Comparison of ENCODE assay signal across 32 mouse cellular contexts in the genomic region with DNA sequence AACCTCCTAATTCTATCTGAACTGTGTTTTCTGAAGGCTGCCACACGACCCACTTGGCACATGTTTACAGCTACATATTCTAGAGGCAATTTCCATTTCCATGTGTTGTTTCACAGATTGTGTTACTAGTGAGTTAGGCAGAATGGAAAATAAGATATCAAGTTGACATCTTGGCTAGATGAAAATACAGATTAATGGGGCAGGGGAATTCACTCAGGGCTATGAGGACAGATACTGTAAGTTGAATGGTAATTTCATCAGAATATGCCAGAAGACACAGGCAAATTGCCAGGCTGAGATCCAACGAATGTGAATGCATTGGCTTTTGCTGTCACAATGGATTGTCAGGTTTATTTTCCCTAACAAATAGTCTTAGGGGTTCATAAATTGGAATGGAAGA. TPM values are rescaled to one million over a fixed set of nuclear protein-coding genes. Genes with fewer than 3 reads are reported as not detected.
DNase-seq lines count a peak whose midpoint lies in the region; ATAC-seq lines count a peak whose summit lies in the region.
"Had no signal": no experiment of that assay in that cellular context is flagged by ENCODE, and none has a peak within 500 bp of the region (broad histone marks: within the 10 kb centered on the region; RNA-seq: fewer than 3 reads in every experiment).

No protein-coding gene starts in this region.

- DNase-seq in cerebellum, postnatal 10 days: peak; percentile 58 to 66
- DNase-seq in 3T3-L1 (ENCODE audit: low read depth, low spot score): peak; percentile 49
- peak; percentile 71 for DNase-seq in embryonic facial prominence, embryonic 14.5 days (ENCODE audit: low spot score)
- no peak for DNase-seq in heart, adult 11 months
- no peak for DNase-seq in T-cell, adult 2 months (ENCODE audit: low spot score)
- DNase-seq: adrenal gland, adult 2 months; adrenal gland, postnatal 36 days; cerebellum, adult 8-10 months; gastrocnemius, adult 2 months; gastrocnemius, postnatal 36 days; heart, adult 2 months; heart, postnatal 4 days; kidney, adult 11 months; kidney, postnatal 25 days; lung, adult 18-20 months; thymus, adult 2 months; thymus, postnatal 36 days had no signal

- no peak overlapping the region for H3K4me2 ChIP-seq in forebrain, embryonic 15.5 days (replicated peaks)
- no peak overlapping the region for H3K4me2 ChIP-seq in forebrain, embryonic 12.5 days
- no peak overlapping the region for H3K4me2 ChIP-seq in embryonic facial prominence, embryonic 14.5 days (ENCODE audit: low read depth, low read length)
- H3K4me2 ChIP-seq: heart, embryonic 12.5 days; hindbrain, embryonic 14.5 days; kidney, embryonic 15.5 days; limb, embryonic 13.5 days; liver, embryonic 12.5 days; neural tube, embryonic 13.5 days had no signal

- H3K36me3 ChIP-seq in forebrain, embryonic 15.5 days: no peaks in the 10 kb centered on the region
- H3K36me3 ChIP-seq in forebrain, embryonic 12.5 days (replicated peaks): no peaks in the 10 kb centered on the region
- H3K36me3 ChIP-seq in embryonic facial prominence, embryonic 14.5 days (ENCODE audit: control insufficient read depth, insufficient read depth, low read length): no peaks in the 10 kb centered on the region
- H3K36me3 ChIP-seq: G1E; heart, embryonic 12.5 days; kidney, embryonic 15.5 days; limb, embryonic 13.5 days; liver, embryonic 12.5 days; neural tube, embryonic 13.5 days had no signal

- no peak for ATAC-seq in cerebellum, adult (ENCODE audit: insufficient number of reproducible peaks, low FRiP score, low TSS enrichment)
- ATAC-seq in forebrain, embryonic 15.5 days (replicated peaks): peak; percentile 72
- no peak for ATAC-seq in forebrain, embryonic 12.5 days (ENCODE audit: low FRiP score)
- ATAC-seq in embryonic facial prominence, embryonic 14.5 days (ENCODE audit: low read depth): no peak
- ATAC-seq: inflammation-experienced regulatory T-cells, adult 6 months; liver, embryonic 12.5 days; lung, postnatal 0 days; midbrain, embryonic 16.5 days had no signal

- no peaks in the 10 kb centered on the region for H3K27me3 ChIP-seq in forebrain, embryonic 15.5 days
- H3K27me3 ChIP-seq in forebrain, embryonic 12.5 days: no peaks in the 10 kb centered on the region
- H3K27me3 ChIP-seq in embryonic facial prominence, embryonic 14.5 days (replicated peaks; ENCODE audit: control insufficient read depth, insufficient read depth, low read length): no peaks in the 10 kb centered on the region
- H3K27me3 ChIP-seq: heart, embryonic 12.5 days; kidney, embryonic 15.5 days; limb, embryonic 13.5 days; liver, embryonic 12.5 days; neural tube, embryonic 13.5 days had no signal

- H3K27ac ChIP-seq in forebrain, embryonic 15.5 days (replicated peaks): peak overlapping the region; percentile 78
- no peak overlapping the region for H3K27ac ChIP-seq in forebrain, embryonic 12.5 days
- H3K27ac ChIP-seq in embryonic facial prominence, embryonic 14.5 days (replicated peaks; ENCODE audit: low read depth, low read length): no peak overlapping the region
- H3K27ac ChIP-seq: gastrocnemius, adult 2 months; heart, adult 2 months; hindbrain, embryonic 14.5 days; kidney, embryonic 15.5 days; left cerebral cortex, adult 2 months; limb, embryonic 13.5 days; liver, embryonic 12.5 days; macrophage; neural tube, embryonic 13.5 days had no signal

- peaks cover 21% of the 10 kb centered on the region for H3K4me1 ChIP-seq in forebrain, embryonic 15.5 days
- no peaks in the 10 kb centered on the region for H3K4me1 ChIP-seq in forebrain, embryonic 12.5 days
- no peaks in the 10 kb centered on the region; the same call in 1 of the 2 replicates for H3K4me1 ChIP-seq in embryonic facial prominence, embryonic 14.5 days (ENCODE audit: control insufficient read depth, insufficient read depth, low read length)
- H3K4me1 ChIP-seq: heart, embryonic 12.5 days; liver, embryonic 12.5 days; neural tube, embryonic 13.5 days had no signal

- H3K9me3 ChIP-seq in forebrain, embryonic 15.5 days: no peaks in the 10 kb centered on the region
- no peaks in the 10 kb centered on the region for H3K9me3 ChIP-seq in forebrain, embryonic 12.5 days
- H3K9me3 ChIP-seq in embryonic facial prominence, embryonic 14.5 days (ENCODE audit: control insufficient read depth, low read length): no peaks in the 10 kb centered on the region
- H3K9me3 ChIP-seq: heart, embryonic 12.5 days; kidney, embryonic 15.5 days; limb, embryonic 13.5 days; liver, embryonic 12.5 days; neural tube, embryonic 13.5 days had no signal

- H3K9ac ChIP-seq in forebrain, embryonic 15.5 days (replicated peaks): no peak overlapping the region
- no peak overlapping the region for H3K9ac ChIP-seq in forebrain, embryonic 12.5 days
- no peak overlapping the region for H3K9ac ChIP-seq in embryonic facial prominence, embryonic 14.5 days (ENCODE audit: low read depth, low read length)
- H3K9ac ChIP-seq: heart, embryonic 12.5 days; hindbrain, embryonic 14.5 days; kidney, embryonic 15.5 days; limb, embryonic 13.5 days; liver, embryonic 12.5 days; neural tube, embryonic 13.5 days had no signal

- no peak overlapping the region for H3K4me3 ChIP-seq in forebrain, embryonic 15.5 days
- H3K4me3 ChIP-seq in forebrain, embryonic 12.5 days (replicated peaks): no peak overlapping the region
- H3K4me3 ChIP-seq in embryonic facial prominence, embryonic 14.5 days (ENCODE audit: low read depth, low read length): no peak overlapping the region
- H3K4me3 ChIP-seq: gastrocnemius, adult 2 months; heart, adult 2 months; heart, embryonic 12.5 days; kidney, embryonic 15.5 days; left cerebral cortex, adult 2 months; limb, embryonic 13.5 days; liver, embryonic 12.5 days; neural tube, embryonic 13.5 days had no signal

- 19% methylated on average over 2 of the region's 2 CpGs for WGBS in forebrain, embryonic 15.5 days
- 66% methylated on average over 2 of the region's 2 CpGs for WGBS in forebrain, embryonic 12.5 days
- WGBS in embryonic facial prominence, embryonic 14.5 days: 41% methylated on average over 2 of the region's 2 CpGs

RNA-seq across cellular contexts. Expression of gene Serp2, which starts 21.2 kb away (rescaled TPM):
- 125 and 138 TPM in 2 replicates for polyA plus RNA-seq in forebrain, embryonic 15.5 days (2015; fragmentation: Nextera tagmentation; extraction: Ambion mirVana)
- 43.4 and 45.3 TPM in 2 replicates for polyA plus RNA-seq in forebrain, embryonic 12.5 days (2016; fragmentation: Nextera tagmentation; extraction: Ambion mirVana)
- polyA plus RNA-seq in embryonic facial prominence, embryonic 14.5 days (2014; fragmentation: Nextera tagmentation; extraction: Ambion mirVana): 12.5 and 13.1 TPM in 2 replicates
- polyA plus RNA-seq: G1E, macrophage had no signal

Comparison
In these comparisons a context has a peak if more than half of its experiments do, and no peak if none do; other contexts are left out.
1. DNase-seq: peak in cerebellum, postnatal 10 days (2 of 2), 3T3-L1 (single experiment) and embryonic facial prominence, embryonic 14.5 days (single experiment); none in heart, adult 11 months (single experiment) and T-cell, adult 2 months (single experiment).